Mouse (Mus musculus) granulocyte monocyte progenitor cell, adult 5-6 weeks (primary cell): ENCODE results near the gene Mlf2. TPM values are rescaled to one million over a fixed set of nuclear protein-coding genes. Genes with fewer than 3 reads are reported as not detected.

ENCODE experiments used
- total RNA-seq, 2 experiments: library from RNA; stranded (forward) in 1 of 2; stranded (reverse) in 1 of 2; fragments of 200-712, 200-1000 nt in 1 of 2; fragments of >200 nt in 1 of 2; fragmentation: Nextera tagmentation in 1 of 2; gene quantifications; 2 replicates each; pipeline ENCODE4 v1.2.3; 2014 to 2017

The Mlf2 gene
- total RNA-seq, 2 experiments from 2014 or later: 79.7 to 82.4 TPM

Other genes starting within 250 kb of the Mlf2 start
- 201 and 231 TPM in 2 replicates for gene Emg1, start 219.2 kb upstream of the Mlf2 start, total RNA-seq (2014; fragmentation: Nextera tagmentation)
- gene Emg1, start 219.2 kb upstream of the Mlf2 start, total RNA-seq (2017): 193 and 209 TPM in 2 replicates
- gene Phb2, start 219.1 kb upstream of the Mlf2 start, total RNA-seq (2014; fragmentation: Nextera tagmentation): 310 and 315 TPM in 2 replicates
- 320 and 326 TPM in 2 replicates for gene Phb2, start 219.1 kb upstream of the Mlf2 start, total RNA-seq (2017)
- 169 and 206 TPM in 2 replicates for gene Ptpn6, start 192.7 kb upstream of the Mlf2 start, total RNA-seq (2014; fragmentation: Nextera tagmentation)
- 327 and 371 TPM in 2 replicates for gene Ptpn6, start 192.7 kb upstream of the Mlf2 start, total RNA-seq (2017)
- gene Grcc10, start 190.0 kb upstream of the Mlf2 start, total RNA-seq (2014; fragmentation: Nextera tagmentation): 177 and 222 TPM in 2 replicates
- gene Grcc10, start 190.0 kb upstream of the Mlf2 start, total RNA-seq (2017): 109 and 136 TPM in 2 replicates
- not detected in 2 replicates for gene Gm45234, start 175.4 kb upstream of the Mlf2 start, total RNA-seq (2014; fragmentation: Nextera tagmentation)
- gene Gm45234, start 175.4 kb upstream of the Mlf2 start, total RNA-seq (2017): not detected in 2 replicates
- gene Atn1, start 174.9 kb upstream of the Mlf2 start, total RNA-seq (2014; fragmentation: Nextera tagmentation): 25.1 and 37.2 TPM in 2 replicates
- gene Atn1, start 174.9 kb upstream of the Mlf2 start, total RNA-seq (2017): 2.6 and 3.0 TPM in 2 replicates
- gene Eno2, start 161.7 kb upstream of the Mlf2 start, total RNA-seq (2014; fragmentation: Nextera tagmentation): 0.23 TPM in 1 of 2 replicates, not detected in the other
- gene Eno2, start 161.7 kb upstream of the Mlf2 start, total RNA-seq (2017): not detected in 2 replicates
- gene Lrrc23, start 151.7 kb upstream of the Mlf2 start, total RNA-seq (2014; fragmentation: Nextera tagmentation): not detected in 2 replicates
- gene Lrrc23, start 151.7 kb upstream of the Mlf2 start, total RNA-seq (2017): 0.98 TPM in 1 of 2 replicates, not detected in the other
- 3.1 and 5.2 TPM in 2 replicates for gene Spsb2, start 122.7 kb upstream of the Mlf2 start, total RNA-seq (2014; fragmentation: Nextera tagmentation)
- gene Spsb2, start 122.7 kb upstream of the Mlf2 start, total RNA-seq (2017): 4.6 and 10.5 TPM in 2 replicates
- gene Tpi1, start 117.1 kb upstream of the Mlf2 start, total RNA-seq (2014; fragmentation: Nextera tagmentation): 357 and 379 TPM in 2 replicates
- gene Tpi1, start 117.1 kb upstream of the Mlf2 start, total RNA-seq (2017): 273 and 305 TPM in 2 replicates
- 88.8 and 89.4 TPM in 2 replicates for gene Usp5, start 101.9 kb upstream of the Mlf2 start, total RNA-seq (2014; fragmentation: Nextera tagmentation)
- 93.5 and 98.6 TPM in 2 replicates for gene Usp5, start 101.9 kb upstream of the Mlf2 start, total RNA-seq (2017)
- 86.1 and 89.0 TPM in 2 replicates for gene Cdca3, start 101.8 kb upstream of the Mlf2 start, total RNA-seq (2014; fragmentation: Nextera tagmentation)
- 128 and 162 TPM in 2 replicates for gene Cdca3, start 101.8 kb upstream of the Mlf2 start, total RNA-seq (2017)
- not detected in 2 replicates for gene Gnb3, start 91.1 kb upstream of the Mlf2 start, total RNA-seq (2014; fragmentation: Nextera tagmentation)
- not detected in 2 replicates for gene Gnb3, start 91.1 kb upstream of the Mlf2 start, total RNA-seq (2017)
- 1.4 and 4.3 TPM in 2 replicates for gene P3h3, start 73.6 kb upstream of the Mlf2 start, total RNA-seq (2014; fragmentation: Nextera tagmentation)
- gene P3h3, start 73.6 kb upstream of the Mlf2 start, total RNA-seq (2017): 3.4 and 4.0 TPM in 2 replicates
- gene Gpr162, start 67.4 kb upstream of the Mlf2 start, total RNA-seq (2014; fragmentation: Nextera tagmentation): 2.0 TPM in 1 of 2 replicates, not detected in the other
- gene Gpr162, start 67.4 kb upstream of the Mlf2 start, total RNA-seq (2017): not detected in 2 replicates
- gene Cd4, start 43.2 kb upstream of the Mlf2 start, total RNA-seq (2014; fragmentation: Nextera tagmentation): 0.90 TPM in 1 of 2 replicates, not detected in the other
- gene Cd4, start 43.2 kb upstream of the Mlf2 start, total RNA-seq (2017): 0.41 and 0.60 TPM in 2 replicates
- 1.4 and 3.8 TPM in 2 replicates for gene Lag3, start 19.7 kb upstream of the Mlf2 start, total RNA-seq (2014; fragmentation: Nextera tagmentation)
- 1.4 and 9.6 TPM in 2 replicates for gene Lag3, start 19.7 kb upstream of the Mlf2 start, total RNA-seq (2017)
- gene Ptms, start 11.3 kb upstream of the Mlf2 start, total RNA-seq (2014; fragmentation: Nextera tagmentation): 16.1 and 21.9 TPM in 2 replicates
- gene Ptms, start 11.3 kb upstream of the Mlf2 start, total RNA-seq (2017): 18.5 and 33.0 TPM in 2 replicates
- gene Cops7a, start 34.2 kb downstream of the Mlf2 start, total RNA-seq (2014; fragmentation: Nextera tagmentation): 96.6 and 112 TPM in 2 replicates
- 48.8 and 52.0 TPM in 2 replicates for gene Cops7a, start 34.2 kb downstream of the Mlf2 start, total RNA-seq (2017)
- gene Pianp, start 65.3 kb downstream of the Mlf2 start, total RNA-seq (2014; fragmentation: Nextera tagmentation): not detected in 2 replicates
- gene Pianp, start 65.3 kb downstream of the Mlf2 start, total RNA-seq (2017): not detected in 2 replicates
- gene Zfp384, start 77.8 kb downstream of the Mlf2 start, total RNA-seq (2014; fragmentation: Nextera tagmentation): 75.9 and 87.6 TPM in 2 replicates
- 24.3 and 31.9 TPM in 2 replicates for gene Zfp384, start 77.8 kb downstream of the Mlf2 start, total RNA-seq (2017)
- 49.2 and 55.8 TPM in 2 replicates for gene Ing4, start 108.4 kb downstream of the Mlf2 start, total RNA-seq (2014; fragmentation: Nextera tagmentation)
- 34.7 and 40.2 TPM in 2 replicates for gene Ing4, start 108.4 kb downstream of the Mlf2 start, total RNA-seq (2017)
- 10.6 and 17.5 TPM in 2 replicates for gene Acrbp, start 118.3 kb downstream of the Mlf2 start, total RNA-seq (2014; fragmentation: Nextera tagmentation)
- 1.3 and 3.9 TPM in 2 replicates for gene Acrbp, start 118.3 kb downstream of the Mlf2 start, total RNA-seq (2017)
- gene Lpar5, start 136.5 kb downstream of the Mlf2 start, total RNA-seq (2014; fragmentation: Nextera tagmentation): 8.7 and 13.4 TPM in 2 replicates
- gene Lpar5, start 136.5 kb downstream of the Mlf2 start, total RNA-seq (2017): 2.7 and 5.2 TPM in 2 replicates
- gene Chd4, start 164.6 kb downstream of the Mlf2 start, total RNA-seq (2014; fragmentation: Nextera tagmentation): 136 and 161 TPM in 2 replicates
- 246 and 373 TPM in 2 replicates for gene Chd4, start 164.6 kb downstream of the Mlf2 start, total RNA-seq (2017)
- gene Nop2, start 200.5 kb downstream of the Mlf2 start, total RNA-seq (2014; fragmentation: Nextera tagmentation): 65.6 and 82.8 TPM in 2 replicates
- gene Nop2, start 200.5 kb downstream of the Mlf2 start, total RNA-seq (2017): 79.2 and 82.4 TPM in 2 replicates
- gene Iffo1, start 213.9 kb downstream of the Mlf2 start, total RNA-seq (2014; fragmentation: Nextera tagmentation): 26.4 and 37.4 TPM in 2 replicates
- gene Iffo1, start 213.9 kb downstream of the Mlf2 start, total RNA-seq (2017): 11.8 and 14.0 TPM in 2 replicates
- 2,842 and 3,031 TPM in 2 replicates for gene Gapdh, start 235.1 kb downstream of the Mlf2 start, total RNA-seq (2014; fragmentation: Nextera tagmentation)
- gene Gapdh, start 235.1 kb downstream of the Mlf2 start, total RNA-seq (2017): 1,694 and 2,022 TPM in 2 replicates